8 mouse cellular contexts compared by ENCODE assay signal in genomic region chr13:109821725-109822412, GRCm38 (mm10).
DNase-seq lines count a peak whose midpoint lies in the region; ATAC-seq and TF ChIP-seq lines count a peak whose summit lies in the region.

No protein-coding gene starts in this region.

- TF ChIP-seq CTCF in bone marrow macrophage, adult 2 months (IDR thresholded peaks at IDR 0.05; ENCODE audit: low read depth, low read length) = no peak

- no peak overlapping the region for H3ac ChIP-seq in myocyte (ENCODE audit: control insufficient read depth, insufficient read length)

- peak overlapping the region; percentile 67 for H3K9ac ChIP-seq in heart, embryonic 16.5 days (ENCODE audit: low read length)

- peak overlapping the region; percentile 63 for H3K4me2 ChIP-seq in heart, embryonic 16.5 days (ENCODE audit: low read depth, low read length)
- peak overlapping the region; percentile 68 for H3K4me2 ChIP-seq in myocyte (ENCODE audit: low read depth)

- H3K36me3 ChIP-seq in heart, embryonic 16.5 days (ENCODE audit: control insufficient read depth, insufficient read depth) = no peaks in the 10 kb centered on the region
- no peaks in the 10 kb centered on the region for H3K36me3 ChIP-seq in myocyte (ENCODE audit: control insufficient read depth, insufficient read depth)

- peaks cover 11% of the 10 kb centered on the region for H3K79me2 ChIP-seq in myocyte (ENCODE audit: control insufficient read depth, insufficient read depth)

- no peak for TF ChIP-seq POLR2A in bone marrow macrophage, adult 2 months (IDR thresholded peaks at IDR 0.05; ENCODE audit: borderline replicate concordance, low read depth, low read length)
- no peak for TF ChIP-seq POLR2A in myocyte (IDR thresholded peaks at IDR 0.05; ENCODE audit: insufficient read length, low read depth)

- peaks cover 14% of the 10 kb centered on the region for H3K4me1 ChIP-seq in bone marrow macrophage, adult 2 months (ENCODE audit: control insufficient read depth, insufficient read depth, low read length)
- peaks cover 22% of the 10 kb centered on the region for H3K4me1 ChIP-seq in heart, embryonic 16.5 days (ENCODE audit: control insufficient read depth, insufficient read depth, low read length)

- no peak for ATAC-seq in heart, embryonic 16.5 days (replicated peaks; ENCODE audit: extremely low read depth, insufficient read depth, low FRiP score)

- WGBS in heart, embryonic 16.5 days = 12% methylated on average over 8 of the region's 8 CpGs

- H3K9me3 ChIP-seq in heart, embryonic 16.5 days (replicated peaks; ENCODE audit: control insufficient read depth, low read length) = no peaks in the 10 kb centered on the region

- no peaks in the 10 kb centered on the region for H3K27me3 ChIP-seq in heart, embryonic 16.5 days (ENCODE audit: control insufficient read depth, insufficient read depth, low read length)
- no peaks in the 10 kb centered on the region for H3K27me3 ChIP-seq in myocyte (ENCODE audit: control insufficient read depth, insufficient read depth, insufficient read length)

- H3K27ac ChIP-seq in bone marrow macrophage, adult 2 months (ENCODE audit: insufficient read depth, low read depth, low read length) = peak overlapping the region; percentile 62
- peak overlapping the region; percentile 95 for H3K27ac ChIP-seq in heart, embryonic 16.5 days (ENCODE audit: low read length)

- peak overlapping the region; percentile 43 for H3K4me3 ChIP-seq in bone marrow macrophage, adult 2 months (ENCODE audit: insufficient read depth, low read length)
- H3K4me3 ChIP-seq in heart, embryonic 16.5 days (ENCODE audit: low read length) = peak overlapping the region; percentile 40
- peak overlapping the region; percentile 3 for H3K4me3 ChIP-seq in myocyte

- peak; percentile 25 for DNase-seq in embryo, embryonic 10.5 days (ENCODE audit: low spot score)
- no peak for DNase-seq in embryo, embryonic 9.5 days (ENCODE audit: extremely low spot score)
- peak; percentile 8 to 15 for DNase-seq in kidney, postnatal 4 days
- no peak for DNase-seq in testis, postnatal 10 days (ENCODE audit: low spot score)
- no peak for DNase-seq in gastrocnemius, postnatal 4 days (ENCODE audit: low spot score in 2 of 2)

TF ChIP-seq in myocyte, 11 proteins besides CTCF, POLR2A, EP300 and RAD21:
- no peak for TF ChIP-seq MAX (IDR thresholded peaks at IDR 0.05; ENCODE audit: low read depth)
- no peak for TF ChIP-seq SRF (IDR thresholded peaks at IDR 0.05; ENCODE audit: control insufficient read depth, insufficient read length, low read depth)
- TF ChIP-seq MYOG (IDR thresholded peaks at IDR 0.05; ENCODE audit: control insufficient read depth in 1 of 3, insufficient read depth in 1 of 3, insufficient read length in 2 of 3, low read depth in 2 of 3) = no peak
- no peak for TF ChIP-seq POLR2AphosphoS2 (IDR thresholded peaks at IDR 0.05; ENCODE audit: insufficient read length, low read depth)
- no peak for TF ChIP-seq MYOD1 (IDR thresholded peaks at IDR 0.05; ENCODE audit: control insufficient read depth in 1 of 3, insufficient read length in 2 of 3, low read depth in 2 of 3)
- no peak for TF ChIP-seq E2F4 (IDR thresholded peaks at IDR 0.05; ENCODE audit: insufficient read depth)
- TF ChIP-seq USF1 (IDR thresholded peaks at IDR 0.05; ENCODE audit: low read depth) = no peak
- TF ChIP-seq TCF12 (IDR thresholded peaks at IDR 0.05; ENCODE audit: insufficient read depth, poor library complexity, severe bottlenecking) = no peak
- TF ChIP-seq CEBPB (IDR thresholded peaks at IDR 0.05; ENCODE audit: insufficient read depth, poor library complexity, severe bottlenecking) = no peak
- TF ChIP-seq TCF3 (IDR thresholded peaks at IDR 0.05; ENCODE audit: insufficient read length, low read depth) = no peak
- TF ChIP-seq REST (IDR thresholded peaks at IDR 0.05; ENCODE audit: insufficient read depth, insufficient read length) = no peak

Comparison
In these comparisons a context has a peak if more than half of its experiments do, and no peak if none do; other contexts are left out.
1. DNase-seq: peak in embryo, embryonic 10.5 days (single experiment) and kidney, postnatal 4 days (2 of 2); none in embryo, embryonic 9.5 days (single experiment), testis, postnatal 10 days (single experiment) and gastrocnemius, postnatal 4 days (0 of 2).
2. Peak in every context shown above with its lines, with median percentiles within 50 percentile points of each other: H3K4me3 ChIP-seq.